Mouse (Mus musculus): ENCODE data around the gene Atp6v0e.
A peak's percentile ranks its signal among the peaks of the same experiment; 100 is the strongest.

Gene Atp6v0e

GRCm38 (mm10) chr17:26686334-26687000, 23.4 kb downstream of the Atp6v0e start:
- DNase-seq (ENCODE audit: low read depth): no peak

GRCm38 (mm10) chr17:26688795-26689735, 26.0 kb downstream of the Atp6v0e start:
- DNase-seq (ENCODE audit: low read depth): no peak

GRCm38 (mm10) chr17:26689810-26690209, 26.8 kb downstream of the Atp6v0e start:
- no peak for DNase-seq (ENCODE audit: low read depth)

GRCm38 (mm10) chr17:26690236-26690635, 27.2 kb downstream of the Atp6v0e start:
- no peak for DNase-seq (ENCODE audit: low read depth)

- DNase-seq (ENCODE audit: low read depth): no peak
Observed at GRCm38 (mm10) chr17:26691110-26691509, 28.1 kb downstream of the Atp6v0e start.

GRCm38 (mm10) chr17:26693424-26693823, 30.4 kb downstream of the Atp6v0e start:
- DNase-seq (ENCODE audit: low read depth): no peak

- DNase-seq (ENCODE audit: low read depth): no peak
Observed at GRCm38 (mm10) chr17:26694171-26694570, 31.1 kb downstream of the Atp6v0e start.

GRCm38 (mm10) chr17:26695193-26695592, 32.2 kb downstream of the Atp6v0e start:
- no peak for DNase-seq (ENCODE audit: low read depth)

- no peak for DNase-seq (ENCODE audit: low read depth)
Observed at GRCm38 (mm10) chr17:26698846-26699245, 35.8 kb downstream of the Atp6v0e start.

- no peak for DNase-seq (ENCODE audit: low read depth)
Observed at GRCm38 (mm10) chr17:26699819-26700616, 37.0 kb downstream of the Atp6v0e start.

GRCm38 (mm10) chr17:26701565-26701964, 38.5 kb downstream of the Atp6v0e start:
- DNase-seq (ENCODE audit: low read depth): no peak

GRCm38 (mm10) chr17:26702621-26703020, 39.6 kb downstream of the Atp6v0e start:
- DNase-seq (ENCODE audit: low read depth): no peak

- DNase-seq (ENCODE audit: low read depth): no peak
Observed at GRCm38 (mm10) chr17:26703671-26704070, 40.6 kb downstream of the Atp6v0e start.

- no peak for DNase-seq (ENCODE audit: low read depth)
Observed at GRCm38 (mm10) chr17:26705463-26706359, 42.7 kb downstream of the Atp6v0e start.

- no peak for DNase-seq (ENCODE audit: low read depth)
Observed at GRCm38 (mm10) chr17:26707066-26707465, 44.0 kb downstream of the Atp6v0e start.

- no peak for DNase-seq (ENCODE audit: low read depth)
Observed at GRCm38 (mm10) chr17:26708499-26708898, 45.5 kb downstream of the Atp6v0e start.

GRCm38 (mm10) chr17:26708993-26709590, 46.1 kb downstream of the Atp6v0e start:
- no peak for DNase-seq (ENCODE audit: low read depth)

GRCm38 (mm10) chr17:26710049-26710448, 47.0 kb downstream of the Atp6v0e start:
- peak; percentile 67 for DNase-seq (ENCODE audit: low read depth)

GRCm38 (mm10) chr17:26715271-26715758, 52.3 kb downstream of the Atp6v0e start, which contains the start of gene Crebrf:
Crebrf (plus strand) TSS chr17:26715650.
- DNase-seq (ENCODE audit: low read depth): peak; percentile 95

- DNase-seq (ENCODE audit: low read depth): peak; percentile 95
Observed at GRCm38 (mm10) chr17:26715916-26716717, 53.1 kb downstream of the Atp6v0e start.

Measured in c-Kit-positive CD71-positive TER-119-negative erythroid progenitor cells, embryonic 14.5 days (primary cell).